Mouse (Mus musculus): ENCODE results near the gene Atxn1.
A peak's percentile ranks its signal among the peaks of the same experiment; 100 is the strongest.

Gene Atxn1

GRCm38 (mm10) chr13:45709402-45709801 lies 255.4 kb downstream of the Atxn1 start:
- no peak for DNase-seq

GRCm38 (mm10) chr13:45701296-45701790 lies 263.5 kb downstream of the Atxn1 start:
- DNase-seq = no peak

GRCm38 (mm10) chr13:45698982-45699381 lies 265.8 kb downstream of the Atxn1 start:
- no peak for DNase-seq

GRCm38 (mm10) chr13:45696009-45696408 lies 268.8 kb downstream of the Atxn1 start:
- no peak for DNase-seq

- peak; percentile 60 for DNase-seq
Observed at GRCm38 (mm10) chr13:45694921-45695437, 269.8 kb downstream of the Atxn1 start.

GRCm38 (mm10) chr13:45693953-45694352 lies 270.9 kb downstream of the Atxn1 start:
- no peak for DNase-seq

GRCm38 (mm10) chr13:45693534-45693933 lies 271.3 kb downstream of the Atxn1 start:
- DNase-seq = no peak

- DNase-seq = no peak
Observed at GRCm38 (mm10) chr13:45693126-45693525, 271.7 kb downstream of the Atxn1 start.

- peak; percentile 25 for DNase-seq
Observed at GRCm38 (mm10) chr13:45692440-45692839, 272.4 kb downstream of the Atxn1 start.

GRCm38 (mm10) chr13:45690426-45690825 lies 274.4 kb downstream of the Atxn1 start:
- peak; percentile 68 for DNase-seq

GRCm38 (mm10) chr13:45688864-45689263 lies 275.9 kb downstream of the Atxn1 start:
- no peak for DNase-seq

- no peak for DNase-seq
Observed at GRCm38 (mm10) chr13:45687581-45687980, 277.2 kb downstream of the Atxn1 start.

- no peak for DNase-seq
Observed at GRCm38 (mm10) chr13:45686309-45686582, 278.6 kb downstream of the Atxn1 start.

- no peak for DNase-seq
Observed at GRCm38 (mm10) chr13:45685575-45686308, 279.1 kb downstream of the Atxn1 start.

GRCm38 (mm10) chr13:45684891-45685311 lies 279.9 kb downstream of the Atxn1 start:
- no peak for DNase-seq

GRCm38 (mm10) chr13:45683991-45684390 lies 280.8 kb downstream of the Atxn1 start:
- DNase-seq = no peak

GRCm38 (mm10) chr13:45681196-45681595 lies 283.6 kb downstream of the Atxn1 start:
- no peak for DNase-seq

- DNase-seq = no peak
Observed at GRCm38 (mm10) chr13:45680651-45681050, 284.2 kb downstream of the Atxn1 start.

GRCm38 (mm10) chr13:45679096-45679495 lies 285.7 kb downstream of the Atxn1 start:
- no peak for DNase-seq

GRCm38 (mm10) chr13:45672628-45673027 lies 292.2 kb downstream of the Atxn1 start:
- no peak for DNase-seq

- DNase-seq = no peak
Observed at GRCm38 (mm10) chr13:45669969-45670368, 294.8 kb downstream of the Atxn1 start.

- DNase-seq = no peak
Observed at GRCm38 (mm10) chr13:45662852-45663251, 302.0 kb downstream of the Atxn1 start.

- no peak for DNase-seq
Observed at GRCm38 (mm10) chr13:45662216-45662615, 302.6 kb downstream of the Atxn1 start.

- no peak for DNase-seq
Observed at GRCm38 (mm10) chr13:45661283-45662185, 303.3 kb downstream of the Atxn1 start.

All from cerebellum, adult 9-11 months (tissue).